Mouse (Mus musculus): ENCODE data around the gene Cavin4. TPM values are rescaled to one million over a fixed set of nuclear protein-coding genes. Genes with fewer than 3 reads are reported as not detected.
"Not testable (repeated sequence)": the region's sequence is repeated elsewhere in the genome, so short reads cannot be mapped to it uniquely, and the experiment has no call there.

Gene Cavin4
- total RNA-seq, 2 experiments from 2014 or later: not detected

DNA sequence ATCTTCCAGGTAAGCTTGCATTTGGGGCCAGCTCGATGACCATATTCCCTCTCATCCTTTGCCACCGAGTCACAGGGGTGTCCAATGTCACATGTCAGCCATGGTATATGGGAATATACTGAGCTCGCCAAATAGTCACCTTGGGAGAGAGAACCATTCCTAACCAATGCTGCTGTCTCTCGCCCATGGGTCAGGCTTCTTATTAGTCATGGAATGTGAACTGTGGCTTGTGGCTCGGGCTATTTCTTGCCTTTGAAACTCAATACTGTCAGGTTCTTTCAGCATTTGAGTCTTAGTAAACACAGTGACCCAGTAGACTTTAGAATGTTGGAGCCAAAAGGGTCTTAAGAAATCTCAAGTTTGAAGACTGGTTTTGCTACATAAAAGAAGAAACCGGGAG lies 707 bp downstream of the Cavin4 start:
- ATAC-seq (replicated peaks; ENCODE audit: low FRiP score, low TSS enrichment, poor library complexity, severe bottlenecking): no peak

DNA sequence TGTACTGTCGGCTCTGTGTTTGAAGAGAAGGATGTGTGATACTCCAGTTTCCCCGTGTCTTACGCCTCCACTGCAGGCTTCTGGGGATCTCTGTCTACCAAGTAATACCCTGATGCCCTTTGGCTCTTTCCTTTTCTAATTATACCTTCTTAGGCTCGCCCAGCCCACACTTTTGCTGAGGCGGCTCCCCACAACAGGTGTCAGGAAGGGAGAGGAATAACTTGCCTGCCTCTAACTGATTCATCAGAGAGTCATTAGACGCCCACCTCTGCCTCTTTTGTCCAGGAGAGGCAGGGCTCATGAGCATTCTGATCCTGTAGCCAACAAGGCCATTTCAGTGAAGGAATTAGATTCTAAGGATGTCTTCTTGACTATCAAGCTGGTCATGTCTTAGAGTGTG lies 4.0 kb downstream of the Cavin4 start:
- no peak for ATAC-seq (replicated peaks; ENCODE audit: low FRiP score, low TSS enrichment, poor library complexity, severe bottlenecking)

- no peak for ATAC-seq (replicated peaks; ENCODE audit: low FRiP score, low TSS enrichment, poor library complexity, severe bottlenecking)
Observed at GRCm38 (mm10) chr4:48672915-48673314, 9.6 kb downstream of the Cavin4 start.

GRCm38 (mm10) chr4:48674412-48674811 lies 11.1 kb downstream of the Cavin4 start:
- ATAC-seq (replicated peaks; ENCODE audit: low FRiP score, low TSS enrichment, poor library complexity, severe bottlenecking): no peak

DNA sequence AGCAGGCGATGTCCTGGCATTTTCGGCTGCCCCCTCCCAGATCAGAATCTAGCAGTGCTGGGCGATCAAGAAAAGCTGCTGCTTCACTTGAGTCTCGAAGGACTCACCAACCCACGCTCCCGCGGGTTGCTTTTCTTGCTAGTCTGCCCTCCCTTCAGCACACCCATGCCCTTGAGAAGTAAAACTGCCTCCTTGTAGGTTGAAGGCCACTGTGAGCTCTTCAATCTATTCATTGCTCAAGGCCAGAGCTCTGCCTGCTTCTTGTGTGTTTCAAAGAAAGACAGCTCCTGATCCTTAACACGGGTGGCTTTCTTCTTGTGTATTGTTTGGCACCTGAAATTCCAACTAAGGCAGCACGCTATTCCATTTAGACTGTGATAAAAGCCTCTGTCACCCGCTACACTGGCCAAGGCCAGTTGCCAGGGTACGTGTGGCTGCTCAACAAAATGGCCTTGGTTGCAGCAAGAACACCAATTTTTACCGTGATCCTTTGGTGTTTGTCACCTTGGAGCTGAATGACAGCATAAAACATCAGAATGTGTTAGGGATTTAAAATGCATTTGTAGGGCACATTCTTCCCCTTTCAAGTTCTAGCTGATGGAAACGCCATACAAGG lies 13.4 kb downstream of the Cavin4 start:
- no peak for ATAC-seq (replicated peaks; ENCODE audit: low FRiP score, low TSS enrichment, poor library complexity, severe bottlenecking)

DNA sequence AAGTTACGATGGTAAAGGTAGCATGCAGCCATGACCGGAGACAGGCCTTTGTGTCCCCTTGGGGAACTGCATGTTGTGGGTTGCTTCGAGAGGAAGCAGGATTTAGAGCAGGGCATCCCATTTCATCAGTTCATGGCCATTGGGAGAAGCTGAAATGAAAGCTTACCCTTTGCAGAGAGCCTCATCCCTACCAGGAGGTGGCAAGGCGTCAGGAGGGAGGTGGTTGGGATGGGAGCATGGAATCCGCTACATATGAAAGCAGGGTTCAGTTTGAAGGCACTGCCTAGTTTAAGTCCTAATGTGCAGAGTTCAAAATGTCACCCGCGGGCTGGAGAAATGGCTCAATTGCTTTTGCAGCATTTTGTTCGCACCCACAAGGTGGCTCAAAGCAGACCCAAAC lies 14.0 kb downstream of the Cavin4 start:
- no peak for ATAC-seq (replicated peaks; ENCODE audit: low FRiP score, low TSS enrichment, poor library complexity, severe bottlenecking)

GRCm38 (mm10) chr4:48677812-48678211 lies 14.5 kb downstream of the Cavin4 start:
- ATAC-seq (replicated peaks; ENCODE audit: low FRiP score, low TSS enrichment, poor library complexity, severe bottlenecking): no peak

DNA sequence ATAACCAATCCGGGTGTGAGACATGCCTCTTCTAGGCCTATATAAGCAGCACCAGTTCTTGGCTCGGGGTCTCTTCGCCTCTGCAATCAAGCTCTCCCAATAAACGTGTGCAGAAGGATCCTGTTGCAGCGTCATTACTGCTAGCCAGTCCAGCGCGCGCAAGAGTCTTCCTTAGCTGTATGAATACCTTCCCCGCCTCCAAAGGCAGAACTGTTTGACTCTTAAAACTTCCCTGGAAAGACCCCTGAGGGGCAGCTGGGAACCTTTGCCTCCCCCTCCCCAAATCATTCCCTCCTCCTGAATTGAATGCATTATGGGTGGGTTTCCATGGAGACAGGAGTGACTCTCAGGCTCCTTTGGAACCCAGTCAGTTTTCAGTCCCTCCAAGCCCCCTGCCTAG lies 15.5 kb downstream of the Cavin4 start:
- no peak for ATAC-seq (replicated peaks; ENCODE audit: low FRiP score, low TSS enrichment, poor library complexity, severe bottlenecking)

- not testable (repeated sequence) for ATAC-seq (replicated peaks; ENCODE audit: low FRiP score, low TSS enrichment, poor library complexity, severe bottlenecking)
Observed at GRCm38 (mm10) chr4:48679728-48680127, 16.4 kb downstream of the Cavin4 start.

DNA sequence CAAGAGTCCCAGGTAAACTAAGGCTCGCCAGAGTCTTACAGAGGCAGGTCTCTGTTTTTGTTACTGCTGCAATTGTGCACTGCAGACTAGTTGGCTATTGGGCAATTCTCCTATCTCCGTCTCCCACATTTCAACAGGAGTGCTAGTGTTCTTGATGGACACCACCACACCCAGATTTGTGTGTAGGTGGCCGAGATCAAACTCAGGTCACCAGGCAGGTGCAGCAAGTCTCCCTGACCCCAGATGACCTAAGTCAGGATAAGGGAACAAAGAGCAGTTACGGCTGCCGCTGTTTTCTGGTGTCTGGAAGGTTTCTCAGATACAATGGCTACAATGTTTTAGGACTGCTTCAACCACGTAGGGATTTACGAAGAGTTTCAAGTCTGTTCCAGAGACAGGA lies 16.9 kb downstream of the Cavin4 start:
- no peak for ATAC-seq (replicated peaks; ENCODE audit: low FRiP score, low TSS enrichment, poor library complexity, severe bottlenecking)

- 0 out of 2 replicates have a peak, but pooled peaks have one; percentile 65 for ATAC-seq (replicated peaks; ENCODE audit: low FRiP score, low TSS enrichment, poor library complexity, severe bottlenecking)
Observed at GRCm38 (mm10) chr4:48680648-48681343, 17.5 kb downstream of the Cavin4 start.

- ATAC-seq (replicated peaks; ENCODE audit: low FRiP score, low TSS enrichment, poor library complexity, severe bottlenecking): no peak
Observed at GRCm38 (mm10) chr4:48683126-48683525, 19.8 kb downstream of the Cavin4 start.

GRCm38 (mm10) chr4:48683633-48684209 lies 20.4 kb downstream of the Cavin4 start:
- ATAC-seq (replicated peaks; ENCODE audit: low FRiP score, low TSS enrichment, poor library complexity, severe bottlenecking): not testable (repeated sequence)

- no peak for ATAC-seq (replicated peaks; ENCODE audit: low FRiP score, low TSS enrichment, poor library complexity, severe bottlenecking)
Observed at GRCm38 (mm10) chr4:48684593-48685187, 21.4 kb downstream of the Cavin4 start.

GRCm38 (mm10) chr4:48688148-48688547 lies 24.8 kb downstream of the Cavin4 start:
- no peak for ATAC-seq (replicated peaks; ENCODE audit: low FRiP score, low TSS enrichment, poor library complexity, severe bottlenecking)

DNA sequence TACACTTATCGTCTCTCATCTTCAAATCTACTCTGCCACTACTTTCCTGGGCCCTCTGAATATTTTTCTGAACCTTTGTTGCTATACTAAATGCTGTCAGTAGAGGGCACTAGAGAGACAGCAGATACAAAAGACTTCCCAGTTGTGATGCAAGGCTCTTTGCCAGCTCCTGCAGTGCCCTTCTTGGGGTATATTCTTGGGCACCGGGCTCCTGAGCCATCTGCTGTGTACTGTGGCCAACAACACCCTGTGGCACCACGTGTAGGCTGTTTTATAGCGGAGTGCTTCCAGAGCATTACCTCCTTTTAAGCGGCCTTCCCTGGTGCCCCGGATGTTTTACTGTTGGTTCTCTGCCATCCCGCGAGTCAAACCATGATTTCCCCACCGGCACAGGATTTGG lies 27.3 kb downstream of the Cavin4 start:
- ATAC-seq (replicated peaks; ENCODE audit: low FRiP score, low TSS enrichment, poor library complexity, severe bottlenecking): 0 out of 2 replicates have a peak, but pooled peaks have one; percentile 14

GRCm38 (mm10) chr4:48691793-48692437 lies 28.6 kb downstream of the Cavin4 start:
- 0 out of 2 replicates have a peak, but pooled peaks have one; percentile 77 for ATAC-seq (replicated peaks; ENCODE audit: low FRiP score, low TSS enrichment, poor library complexity, severe bottlenecking)

GRCm38 (mm10) chr4:48692736-48693292 lies 29.5 kb downstream of the Cavin4 start:
- no peak for ATAC-seq (replicated peaks; ENCODE audit: low FRiP score, low TSS enrichment, poor library complexity, severe bottlenecking)

DNA sequence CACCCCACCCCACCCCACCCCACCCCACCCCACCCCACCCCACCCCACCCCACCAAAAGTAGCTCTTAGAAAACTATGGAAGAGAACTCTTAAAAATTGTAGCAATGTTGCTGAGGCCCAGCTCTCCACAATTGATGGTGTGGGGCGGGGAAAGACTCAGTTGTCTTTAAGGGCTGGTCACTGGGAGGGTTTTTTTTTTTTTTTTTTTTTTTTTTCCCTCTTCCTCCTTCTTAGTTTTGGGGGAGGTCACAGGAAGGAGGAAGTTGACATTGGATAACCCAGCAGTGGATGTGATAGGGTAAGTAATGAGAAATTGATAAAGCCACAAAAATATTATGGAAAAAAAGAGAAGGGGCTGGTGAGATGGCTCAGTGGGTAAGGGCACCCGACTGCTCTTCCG lies 33.4 kb downstream of the Cavin4 start:
- no peak for ATAC-seq (replicated peaks; ENCODE audit: low FRiP score, low TSS enrichment, poor library complexity, severe bottlenecking)

- ATAC-seq (replicated peaks; ENCODE audit: low FRiP score, low TSS enrichment, poor library complexity, severe bottlenecking): no peak
Observed at GRCm38 (mm10) chr4:48697302-48697701, 34.0 kb downstream of the Cavin4 start.
